Mouse (Mus musculus) activated CD4-positive, CD25-positive, alpha-beta regulatory T cell, adult 9 weeks (primary cell): Measurements from ENCODE around the gene Catsperg2. TPM values are rescaled to one million over a fixed set of nuclear protein-coding genes. Genes with fewer than 3 reads are reported as not detected.

Source experiments
- polyA plus RNA-seq: library from polyadenylated mRNA; unstranded; fragments of 100-300 nt; shearing (Covaris generic); gene quantifications from one replicate; pipeline ENCODE4 v1.2.1, GENCODE M21; 2017

The Catsperg2 gene
- polyA plus RNA-seq, result not detected

DNA sequence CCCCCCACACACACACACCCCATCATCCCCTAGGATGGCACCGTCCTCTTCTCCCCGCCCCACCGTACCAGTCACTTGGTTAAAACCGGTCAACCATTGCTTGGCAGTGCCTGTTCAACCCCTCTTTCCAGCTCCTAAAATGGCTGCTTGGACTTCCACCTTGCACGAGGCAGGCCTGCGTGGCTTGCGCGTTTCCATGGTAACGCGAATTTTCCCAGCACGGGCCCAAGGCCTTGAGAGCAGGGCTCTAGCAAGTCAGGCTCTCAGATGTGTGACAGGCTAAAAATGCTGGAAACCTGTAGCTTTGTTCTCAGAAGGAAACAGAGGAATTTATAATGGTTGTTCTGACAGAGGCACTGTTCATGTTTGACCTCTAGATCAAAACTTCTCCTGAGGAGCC, at the start of gene Catsperg2:
Catsperg2 (minus strand) TSS at position 173 of the 400 bp plus-strand sequence.

DNA sequence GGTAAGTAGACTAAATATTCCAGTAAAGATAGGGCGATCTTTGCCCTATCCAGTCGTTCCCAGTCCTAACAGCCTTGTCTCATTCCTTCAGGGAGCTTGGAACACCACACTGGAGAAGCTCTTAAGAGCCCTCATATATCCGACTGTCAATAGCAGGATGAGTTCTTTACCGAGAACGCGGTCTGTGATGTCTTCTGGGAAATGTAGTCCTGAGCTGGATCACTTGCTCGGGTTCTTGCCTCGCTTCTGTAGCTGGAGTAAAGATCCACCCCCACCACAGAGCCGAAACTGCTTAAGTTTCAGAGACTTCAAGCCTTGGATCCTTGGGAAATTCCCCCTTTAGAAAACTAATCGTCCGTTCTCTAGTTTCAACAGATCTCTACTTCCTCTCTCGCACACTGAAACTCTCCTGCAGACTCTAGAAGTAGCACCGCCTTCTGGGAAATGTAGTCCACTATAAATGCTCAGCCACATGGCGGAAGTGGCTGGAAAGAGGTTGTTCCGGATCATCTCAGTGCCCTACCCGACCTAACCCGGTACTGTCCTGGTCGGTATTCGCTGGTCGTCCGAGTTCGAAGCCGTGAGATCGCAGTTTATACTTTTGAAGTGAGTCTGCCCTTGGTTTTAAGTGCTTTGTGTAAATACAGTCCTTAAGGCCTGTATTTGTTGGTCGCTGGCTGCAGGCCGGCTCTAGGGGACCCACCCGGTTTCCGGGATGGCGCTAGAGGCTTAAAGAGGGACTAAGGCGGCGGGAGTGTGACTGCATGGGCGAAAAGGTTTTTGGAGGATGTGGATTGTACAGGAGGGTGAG, 41.5 kb upstream of the Catsperg2 start, which contains the start of gene Zfp84:
Zfp84 (plus strand) TSS at position 463 of the 811 bp plus-strand sequence.

Other genes with a start within 250 kb of the Catsperg2 start
- 8.5 TPM for gene Sipa1l3, start 208.4 kb downstream of the Catsperg2 start, polyA plus RNA-seq
- gene Zfp84, start 41.5 kb upstream of the Catsperg2 start, polyA plus RNA-seq, result 24.1 TPM
- 0.16 TPM for gene Zfp30, start 57.0 kb upstream of the Catsperg2 start, polyA plus RNA-seq
- gene Zfp790, start 89.1 kb upstream of the Catsperg2 start, polyA plus RNA-seq, result 25.7 TPM
- gene Zfp940, start 126.6 kb upstream of the Catsperg2 start, polyA plus RNA-seq, result 5.5 TPM
- 13.5 TPM for gene Zfp420, start 132.9 kb upstream of the Catsperg2 start, polyA plus RNA-seq
- gene Zfp27, start 179.5 kb upstream of the Catsperg2 start, polyA plus RNA-seq, result 5.6 TPM
- 1.1 TPM for gene Zfp383, start 181.2 kb upstream of the Catsperg2 start, polyA plus RNA-seq
- 7.1 TPM for gene Zfp74, start 227.1 kb upstream of the Catsperg2 start, polyA plus RNA-seq